Mouse (Mus musculus): ENCODE measurements around the gene Klk4.
A peak's percentile ranks its signal among the peaks of the same experiment; 100 is the strongest.

The Klk4 gene

GRCm38 (mm10) chr7:43880912-43881311 is at the start of gene Klk4:
Gene Klk4, plus strand, starts transcription at chr7:43881160.
- DNase-seq (ENCODE audit: low spot score) = no peak

DNA sequence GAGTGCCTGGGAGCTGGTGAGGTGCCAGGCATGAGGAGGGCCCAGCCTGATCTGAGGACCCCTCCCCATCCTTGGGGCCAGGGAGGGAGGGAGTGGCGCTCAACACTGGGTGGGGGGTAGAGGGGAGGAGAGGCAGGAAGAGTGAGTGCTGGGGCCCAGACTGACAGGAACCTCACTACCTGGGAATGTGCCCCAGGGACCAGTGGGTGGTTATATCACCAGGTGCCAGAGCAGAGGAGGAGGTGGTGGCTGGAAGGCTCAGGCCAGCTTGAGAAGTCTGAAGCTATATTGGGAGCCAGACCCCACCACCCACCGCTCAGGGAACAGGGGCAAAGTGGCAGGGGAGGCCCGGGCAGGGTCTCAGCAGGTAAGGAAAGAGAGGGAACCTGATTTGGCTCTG is 39.3 kb upstream of the Klk4 start, which contains the start of gene Klk5:
Gene Klk5, plus strand, starts transcription at position 271 of the 400 bp plus-strand sequence.
- no peak for DNase-seq (ENCODE audit: low spot score)

- DNase-seq (ENCODE audit: low spot score) = no peak
Measured at GRCm38 (mm10) chr7:43843801-43844200, 37.2 kb upstream of the Klk4 start.

DNA sequence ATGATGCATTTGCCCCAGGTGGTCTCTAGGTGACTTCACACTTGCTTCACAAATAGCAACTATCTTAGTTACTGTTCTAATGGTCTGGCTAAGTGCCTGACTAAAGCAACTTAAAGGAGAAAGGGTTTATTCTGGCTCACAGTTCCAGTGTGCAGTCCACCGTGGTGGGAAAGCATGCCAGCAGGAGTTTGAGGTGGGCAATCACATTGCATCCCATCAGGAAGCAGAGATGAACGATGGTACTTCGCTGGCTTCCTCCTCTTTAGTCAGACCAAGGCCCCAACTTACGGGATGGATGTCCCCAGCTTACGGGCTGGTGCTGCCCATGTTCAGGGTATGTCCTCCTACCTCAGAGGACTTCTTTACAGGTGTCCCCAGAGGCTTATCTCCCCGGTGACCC is 29.3 kb upstream of the Klk4 start:
- DNase-seq (ENCODE audit: low spot score) = no peak

DNA sequence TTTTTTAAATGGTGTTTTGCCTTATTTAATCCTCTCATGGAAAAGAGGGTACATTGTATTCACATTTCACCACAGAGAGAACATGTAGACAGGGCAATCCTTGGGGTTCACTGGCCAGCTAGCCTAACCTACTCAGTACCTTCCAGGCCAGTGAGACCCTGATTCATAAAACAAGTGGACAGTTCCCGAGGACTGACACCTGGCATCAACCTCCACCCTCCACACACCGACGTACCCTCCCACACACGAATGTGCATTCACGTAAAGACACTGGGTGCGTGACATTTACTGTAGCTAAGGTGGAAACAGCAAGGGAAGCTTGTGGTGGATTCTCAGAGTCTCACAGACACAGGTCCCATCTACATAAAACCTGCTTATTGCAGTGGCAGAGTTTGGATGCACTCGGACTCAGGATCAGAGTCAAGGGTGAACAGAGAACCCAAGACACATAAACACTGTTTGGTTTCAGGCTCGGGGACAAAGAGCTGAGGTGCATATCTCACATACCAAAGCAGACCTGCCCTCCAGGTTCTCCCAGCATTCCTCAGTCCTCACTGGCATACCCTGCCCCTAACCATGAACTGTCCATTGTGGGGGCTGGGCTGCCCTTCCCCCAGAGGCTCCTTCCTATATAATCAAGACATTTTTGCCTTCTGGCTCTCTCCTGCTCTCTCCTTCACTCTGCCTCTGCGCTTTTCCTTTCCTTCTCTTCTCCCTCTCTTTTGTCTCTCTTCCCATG is 26.1 kb upstream of the Klk4 start:
- no peak for DNase-seq (ENCODE audit: low spot score)

GRCm38 (mm10) chr7:43855709-43856108 is 25.3 kb upstream of the Klk4 start:
- DNase-seq (ENCODE audit: low spot score) = no peak

DNA sequence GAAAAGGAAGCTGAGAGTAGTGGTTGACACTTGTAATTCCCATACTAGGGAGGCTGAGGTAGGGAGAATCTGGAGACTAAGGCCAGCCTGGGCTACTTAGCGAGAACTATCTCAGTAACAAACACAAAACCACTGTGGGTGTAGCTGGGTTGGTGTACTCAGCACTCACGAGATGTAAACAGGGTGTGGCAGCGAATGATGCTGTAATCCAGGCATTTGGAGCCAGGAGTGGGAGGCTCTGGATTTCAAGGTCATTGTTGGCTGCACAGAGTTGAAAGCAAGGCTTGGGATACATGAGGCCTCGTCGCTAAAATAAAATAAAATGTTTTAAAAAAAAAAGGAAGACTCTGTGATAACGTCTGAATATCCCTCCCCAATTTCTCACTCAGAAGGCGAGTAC is 24.7 kb upstream of the Klk4 start:
- DNase-seq (ENCODE audit: low spot score) = no peak

- no peak for DNase-seq (ENCODE audit: low spot score)
Measured at GRCm38 (mm10) chr7:43857501-43857900, 23.5 kb upstream of the Klk4 start.

- no peak for DNase-seq (ENCODE audit: low spot score)
Measured at GRCm38 (mm10) chr7:43860411-43860810, 20.5 kb upstream of the Klk4 start.

GRCm38 (mm10) chr7:43873237-43873636 is 7.7 kb upstream of the Klk4 start:
- DNase-seq (ENCODE audit: low spot score) = no peak

DNA sequence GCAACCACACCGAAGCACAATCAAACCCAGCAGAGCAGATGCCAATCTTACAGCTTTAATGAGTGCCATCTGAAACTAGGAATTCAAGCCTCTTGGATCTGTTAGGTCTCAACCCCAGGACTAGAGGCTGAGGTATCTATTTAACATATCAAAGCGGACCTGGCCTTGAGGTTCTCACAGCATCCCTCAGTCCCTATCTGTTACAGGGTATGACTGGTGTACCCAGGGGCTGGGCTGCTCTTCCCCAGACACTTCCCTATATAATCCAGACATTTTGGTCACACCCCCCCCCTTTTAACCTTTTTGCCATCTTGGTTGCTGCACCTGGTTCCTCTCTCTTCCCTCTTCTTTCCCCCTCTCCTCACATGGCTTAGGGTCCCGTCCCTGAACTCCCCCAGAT is 7.3 kb upstream of the Klk4 start:
- no peak for DNase-seq (ENCODE audit: low spot score)

DNA sequence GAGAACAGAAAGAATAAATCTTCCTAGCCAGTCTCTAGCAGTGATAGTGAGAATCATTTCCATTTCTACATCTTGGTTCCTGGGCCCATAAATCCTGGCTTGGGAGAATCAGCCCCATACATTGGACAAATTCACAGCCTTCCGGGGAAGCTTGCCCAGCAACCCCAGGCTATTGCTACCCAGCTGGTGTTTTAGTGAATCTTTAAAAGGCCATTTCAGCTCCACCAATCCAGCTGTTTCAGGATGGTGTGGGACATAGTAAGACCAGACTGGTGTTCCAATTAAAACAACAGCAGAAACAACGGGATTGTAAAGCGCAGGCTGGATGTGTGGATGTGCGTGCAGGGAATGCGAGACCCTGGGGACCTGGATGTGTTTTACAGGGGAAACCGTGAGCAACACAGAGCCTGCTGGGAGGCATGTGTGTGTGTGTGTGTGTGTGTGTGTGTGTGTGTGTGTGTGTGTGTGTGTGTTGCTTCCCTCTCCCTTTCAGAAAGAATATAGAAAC is 6.0 kb upstream of the Klk4 start:
- DNase-seq (ENCODE audit: low spot score) = no peak

GRCm38 (mm10) chr7:43876444-43876843 is 4.5 kb upstream of the Klk4 start:
- no peak for DNase-seq (ENCODE audit: low spot score)

GRCm38 (mm10) chr7:43878281-43878680 is 2.7 kb upstream of the Klk4 start:
- no peak for DNase-seq (ENCODE audit: low spot score)

DNA sequence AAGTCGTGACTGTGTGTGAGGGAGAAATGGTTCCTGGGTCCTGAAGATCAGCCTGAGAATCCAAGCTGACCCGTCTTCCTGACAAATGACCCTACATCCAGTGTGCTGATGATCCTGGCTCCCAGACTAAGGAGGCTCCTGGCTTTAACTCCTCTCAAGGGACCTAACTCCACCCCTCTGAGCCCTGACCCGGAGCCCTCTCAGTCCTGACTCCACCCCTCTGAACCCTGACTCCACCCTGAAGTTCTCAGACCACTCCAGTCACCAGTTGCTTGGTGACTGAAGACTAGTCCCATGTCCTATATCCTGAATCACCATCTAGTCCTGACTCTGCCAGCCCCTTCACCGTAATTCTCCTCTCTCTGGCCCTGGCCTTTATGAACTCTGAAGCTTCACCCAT is 1.4 kb downstream of the Klk4 start:
- DNase-seq (ENCODE audit: low spot score) = no peak

GRCm38 (mm10) chr7:43882811-43883210 is 1.9 kb downstream of the Klk4 start:
- DNase-seq (ENCODE audit: low spot score) = no peak

GRCm38 (mm10) chr7:43883547-43883946 is 2.6 kb downstream of the Klk4 start:
- DNase-seq (ENCODE audit: low spot score) = no peak

GRCm38 (mm10) chr7:43891365-43891764 is 10.4 kb downstream of the Klk4 start:
- no peak for DNase-seq (ENCODE audit: low spot score)

- no peak for DNase-seq (ENCODE audit: low spot score)
Measured at GRCm38 (mm10) chr7:43891788-43892187, 10.8 kb downstream of the Klk4 start.

GRCm38 (mm10) chr7:43894836-43895235 is 13.9 kb downstream of the Klk4 start:
- DNase-seq (ENCODE audit: low spot score) = peak; percentile 65

GRCm38 (mm10) chr7:43914821-43915220 is 33.9 kb downstream of the Klk4 start:
- no peak for DNase-seq (ENCODE audit: low spot score)

GRCm38 (mm10) chr7:43918426-43918825 is 37.5 kb downstream of the Klk4 start:
- DNase-seq (ENCODE audit: low spot score) = no peak

- DNase-seq (ENCODE audit: low spot score) = no peak
Measured at GRCm38 (mm10) chr7:43918871-43919270, 37.9 kb downstream of the Klk4 start.
